Mouse (Mus musculus) testis, adult 2 months (tissue): Measurements from ENCODE around the gene Inpp5k.

ENCODE experiments used
- CTCF ChIP-seq: fragments of 200-500 bp; IDR thresholded peaks from 2 replicates; pipeline ENCODE4 v1.5.1; 2012; ENCODE audit warnings: low read depth, mild to moderate bottlenecking, inconsistent platforms, low read length, moderate library complexity; ENCODE audit not compliant: control insufficient read depth, insufficient read depth, insufficient replicate concordance
- POLR2A ChIP-seq: fragments of 200-500 bp; IDR thresholded peaks from 2 replicates; pipeline ENCODE4 v1.6.1; 2012; ENCODE audit warnings: low read depth, mild to moderate bottlenecking, inconsistent platforms, low read length, moderate library complexity; ENCODE audit not compliant: control insufficient read depth

- TF ChIP-seq POLR2A (no peak), CTCF (no peak)
Measured at GRCm38 (mm10) chr11:75605318-75605717, 25.5 kb upstream of the Inpp5k start.
